Mouse (Mus musculus): ENCODE data around the gene Rpl35a.
A peak's percentile ranks its signal among the peaks of the same experiment; 100 is the strongest.
"Not testable (repeated sequence)": the region's sequence is repeated elsewhere in the genome, so short reads cannot be mapped to it uniquely, and the experiment has no call there.

Gene Rpl35a

DNA sequence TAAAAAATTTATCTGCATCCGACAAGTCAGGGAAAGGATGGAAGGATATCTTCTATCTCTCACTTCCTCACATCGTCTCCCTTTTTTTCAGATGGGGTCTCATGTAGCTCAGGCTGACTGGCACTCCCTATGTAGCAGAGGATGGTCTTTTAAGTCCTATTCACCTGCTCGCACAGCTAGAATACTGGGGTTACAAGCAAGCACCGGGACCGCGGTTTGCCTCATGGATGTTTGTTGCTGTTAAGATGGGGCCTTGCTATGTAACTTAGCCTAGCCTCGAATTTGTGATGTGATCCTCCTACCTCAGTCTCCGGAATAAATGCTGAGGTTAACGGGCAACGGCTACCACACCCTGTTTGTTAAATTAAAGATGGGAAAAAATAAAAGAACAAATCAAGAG, 598 bp upstream of the Rpl35a start:
- no peak for DNase-seq (ENCODE audit: low read depth, low spot score)

DNA sequence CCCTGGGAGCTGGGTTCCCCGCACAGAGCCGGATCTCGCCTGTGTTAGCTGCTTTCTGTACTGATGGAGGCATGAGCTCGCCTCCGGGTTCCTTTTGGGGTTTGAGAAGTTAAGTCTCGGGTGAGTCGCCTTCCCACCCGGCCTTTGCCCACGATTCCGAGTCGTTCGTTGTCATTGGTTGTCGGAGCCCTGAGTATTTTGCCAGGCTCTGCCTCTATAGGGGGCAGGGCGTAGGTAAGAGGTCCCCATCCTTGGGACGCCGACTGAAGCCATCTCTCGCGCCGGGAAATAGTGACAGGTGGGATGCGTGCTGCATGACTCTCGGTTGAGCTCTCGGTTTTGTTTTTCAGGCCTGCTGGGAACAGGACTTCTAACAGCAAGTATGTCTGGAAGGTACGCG, 533 bp downstream of the Rpl35a start:
- peak; percentile 31 for DNase-seq (ENCODE audit: low read depth, low spot score)

DNA sequence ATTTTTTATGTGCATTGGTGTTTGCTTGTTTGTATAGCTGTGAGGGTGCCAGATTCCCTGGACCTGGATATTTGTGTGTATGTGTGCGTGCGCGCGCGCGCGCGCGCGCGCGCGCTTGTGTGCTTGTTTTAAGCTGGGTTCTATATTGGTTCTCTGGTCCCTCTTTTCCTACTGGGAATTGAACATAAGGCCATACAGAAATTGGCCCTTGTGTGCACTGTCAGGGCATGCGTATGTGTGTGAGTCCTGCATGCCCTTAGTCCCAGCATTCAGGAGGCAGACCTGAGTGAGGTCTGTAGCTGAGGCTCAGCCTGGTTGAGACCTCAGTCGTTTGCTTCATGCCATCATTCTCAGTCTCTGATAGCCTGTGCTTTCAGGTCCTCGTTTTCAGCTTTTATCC, 1.8 kb downstream of the Rpl35a start:
- no peak for DNase-seq (ENCODE audit: low read depth, low spot score)

DNA sequence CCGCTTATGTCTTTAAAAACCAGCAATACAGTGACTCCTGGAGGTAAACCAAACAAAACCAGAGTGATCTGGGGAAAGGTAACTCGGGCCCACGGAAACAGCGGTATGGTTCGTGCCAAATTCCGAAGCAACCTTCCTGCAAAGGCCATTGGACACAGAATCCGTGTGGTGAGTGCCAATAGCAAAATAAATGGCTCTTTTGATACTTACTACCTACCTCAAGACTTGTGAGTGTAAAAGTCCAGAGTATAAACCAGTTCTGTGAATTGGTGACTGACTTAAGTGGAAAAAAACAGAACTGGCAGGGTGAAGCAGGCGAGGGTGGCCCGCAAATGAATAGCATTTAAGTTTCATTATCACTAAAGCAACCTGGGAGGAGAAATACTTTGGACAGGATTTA, 2.4 kb downstream of the Rpl35a start:
- DNase-seq (ENCODE audit: low read depth, low spot score), result not testable (repeated sequence)

DNA sequence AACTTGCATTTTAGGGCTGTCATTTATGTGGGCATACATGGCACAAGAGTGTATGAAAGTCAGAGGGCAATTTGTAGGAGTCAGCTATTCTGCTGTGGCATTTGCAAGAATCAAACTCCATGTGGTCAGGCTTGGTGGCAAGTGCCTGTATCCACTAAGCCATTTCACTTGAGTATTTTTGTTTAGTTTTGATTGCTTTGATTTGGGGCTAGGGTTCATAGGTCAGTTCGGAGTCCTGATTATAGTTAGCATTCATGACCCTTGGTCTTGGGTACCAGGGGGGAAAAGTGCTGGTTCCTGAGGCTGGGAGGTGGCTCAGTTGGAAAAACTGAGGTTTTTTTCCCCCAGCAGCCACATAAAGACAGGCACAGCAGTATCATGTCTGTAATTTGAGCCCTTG, 3.2 kb downstream of the Rpl35a start:
- DNase-seq (ENCODE audit: low read depth, low spot score), result no peak

DNA sequence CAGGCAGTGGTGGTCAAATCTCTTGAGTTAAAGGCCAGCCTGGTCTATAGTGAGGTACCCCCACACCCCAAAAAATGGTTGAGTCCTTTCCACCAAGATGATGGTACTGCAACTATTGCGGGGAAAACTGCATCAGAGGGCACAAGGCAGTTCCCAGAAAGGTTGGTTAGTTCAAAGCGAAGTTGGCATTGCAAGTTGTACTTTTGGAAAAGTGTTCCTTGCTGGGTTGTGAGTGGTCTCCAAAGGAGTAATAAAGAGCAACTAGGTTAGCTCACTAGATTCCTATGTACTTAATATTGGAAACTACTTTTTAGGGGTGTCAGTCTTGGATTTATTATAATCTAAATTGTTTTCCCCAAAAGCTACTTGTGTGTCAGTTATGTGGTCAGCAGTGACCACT, 4.7 kb downstream of the Rpl35a start:
- DNase-seq (ENCODE audit: low read depth, low spot score), result no peak

DNA sequence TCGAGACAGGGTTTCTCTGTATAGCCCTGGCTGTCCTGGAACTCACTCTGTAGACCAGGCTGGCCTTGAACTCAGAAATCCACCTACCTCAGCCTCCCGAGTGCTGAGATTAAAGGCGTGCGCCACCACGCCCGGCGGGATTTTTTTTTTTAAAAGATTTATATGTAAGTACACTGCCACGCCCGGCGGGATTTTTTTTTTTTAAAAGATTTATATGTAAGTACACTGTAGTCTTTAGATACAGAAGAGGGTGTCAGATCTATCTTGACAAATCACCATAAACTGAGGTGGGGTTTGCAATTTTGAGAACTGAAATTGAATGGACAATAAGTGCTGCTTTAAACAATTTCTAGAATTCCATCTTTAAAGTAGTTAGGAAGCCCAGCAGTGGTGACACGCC, 5.1 kb downstream of the Rpl35a start:
- DNase-seq (ENCODE audit: low read depth, low spot score), result no peak

DNA sequence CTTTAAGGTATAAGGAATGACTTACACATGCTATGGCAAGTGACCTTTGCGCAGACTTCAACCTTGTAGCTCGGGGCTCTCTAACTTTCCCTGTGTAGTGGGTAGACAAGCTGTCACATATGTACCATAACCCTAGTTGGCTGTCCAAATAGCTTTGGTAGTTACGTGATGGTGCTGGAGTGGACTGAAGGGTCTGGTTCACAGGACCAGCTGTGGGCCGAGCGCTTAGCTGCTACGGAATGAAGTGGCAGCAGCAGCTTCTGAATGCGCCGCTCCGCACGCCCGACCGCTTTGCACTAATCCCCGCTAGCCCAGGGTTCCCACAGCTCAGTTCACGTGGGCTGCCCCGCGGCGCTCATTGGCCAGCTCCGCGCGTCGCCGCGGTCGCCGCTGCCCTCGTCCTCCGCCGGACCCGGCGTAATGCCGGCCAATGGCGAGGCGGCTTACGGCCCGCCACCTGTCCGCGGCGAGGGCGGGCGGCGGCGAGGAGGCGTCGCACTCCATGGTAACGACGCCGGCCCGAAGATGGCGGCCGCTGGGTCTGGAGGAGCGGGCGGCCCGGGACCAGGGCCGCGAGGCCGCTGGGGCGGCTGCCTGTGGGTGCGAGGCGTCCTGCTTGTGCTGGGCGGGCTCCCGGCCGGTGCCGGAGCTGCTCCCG, 5.9 kb downstream of the Rpl35a start, which contains the start of gene Lmln:
Gene Lmln, plus strand, starts transcription at position 498 of the 658 bp plus-strand sequence.
- DNase-seq (ENCODE audit: low read depth, low spot score), result peak; percentile 95

DNA sequence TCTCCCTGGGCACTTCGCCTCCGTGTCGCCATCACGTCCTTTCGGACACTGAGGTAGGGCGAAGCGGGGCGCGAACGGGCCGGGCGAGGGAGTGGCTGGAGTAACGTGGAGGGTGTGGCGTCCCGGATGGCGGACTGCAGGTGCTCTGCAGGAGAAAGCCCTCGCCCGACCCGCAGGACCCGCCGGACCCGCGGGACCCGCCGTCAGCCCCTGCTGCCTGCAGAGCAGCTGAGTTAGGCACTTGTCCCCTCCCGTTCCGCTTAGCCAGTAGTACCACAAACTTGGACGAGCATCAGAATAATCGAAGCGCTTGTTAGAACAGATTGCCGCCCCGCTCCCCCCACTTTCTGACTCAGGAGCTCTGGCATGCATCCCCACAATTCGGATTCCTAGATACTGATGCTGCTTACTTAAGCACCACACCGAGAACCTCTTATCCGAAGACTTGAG, 6.5 kb downstream of the Rpl35a start:
- no peak for DNase-seq (ENCODE audit: low read depth, low spot score)

DNA sequence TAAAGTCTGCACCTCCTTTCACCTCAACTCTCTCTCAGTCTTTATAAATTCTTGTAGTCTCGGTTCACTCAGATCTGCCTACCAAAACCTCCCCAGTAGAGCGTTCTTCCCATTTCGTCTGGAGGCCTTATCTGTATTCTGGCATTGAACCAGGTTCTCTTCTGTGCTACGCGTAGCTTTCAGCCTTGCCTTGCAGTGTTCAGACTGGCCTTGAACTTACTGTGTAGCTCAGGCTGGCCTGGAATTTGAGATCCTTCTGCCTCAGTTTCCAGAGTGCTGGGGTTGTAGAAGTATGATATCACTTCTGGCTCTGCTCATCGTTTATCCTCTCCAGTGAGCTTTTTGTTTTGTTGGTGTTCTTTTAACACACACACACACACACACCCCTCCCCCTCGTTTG, 7.0 kb downstream of the Rpl35a start:
- DNase-seq (ENCODE audit: low read depth, low spot score), result no peak

DNA sequence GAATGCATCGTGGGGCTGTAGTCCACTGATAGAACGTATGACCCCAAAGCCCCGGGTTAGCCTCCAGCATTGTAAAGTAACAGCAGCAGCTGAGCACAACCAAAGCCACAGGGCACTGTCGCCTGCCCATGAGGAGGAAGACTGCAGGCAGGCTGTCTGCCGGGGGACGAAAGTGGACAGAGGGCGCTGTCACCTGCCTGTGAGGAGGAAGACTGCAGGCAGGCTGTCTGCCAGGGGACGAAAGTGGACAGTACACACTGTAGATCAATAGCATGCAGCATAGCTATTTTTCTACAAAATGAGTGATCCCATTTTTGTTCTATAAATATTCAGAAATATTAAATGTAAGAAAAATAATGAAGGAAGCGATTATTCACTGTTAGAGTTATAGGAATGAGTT, 8.4 kb downstream of the Rpl35a start:
- DNase-seq (ENCODE audit: low read depth, low spot score), result no peak

DNA sequence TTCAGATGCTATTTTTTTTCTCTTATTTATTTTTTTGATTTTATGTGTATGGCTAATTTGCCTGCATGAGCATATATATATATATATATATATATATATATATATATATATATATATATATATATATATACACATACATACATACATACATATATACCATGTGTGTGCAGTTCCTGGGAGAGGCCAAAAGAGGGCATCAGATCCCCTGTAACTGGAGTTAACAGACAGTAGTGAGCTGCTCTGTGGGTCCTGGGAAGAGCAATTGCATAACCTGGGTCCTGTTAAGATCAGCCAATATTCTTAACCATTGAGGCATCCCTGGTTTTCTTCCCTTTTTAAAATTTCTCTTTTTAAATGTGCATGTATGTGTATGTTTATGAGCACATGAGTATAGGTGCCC, 14.7 kb downstream of the Rpl35a start:
- DNase-seq (ENCODE audit: low read depth, low spot score), result no peak

DNA sequence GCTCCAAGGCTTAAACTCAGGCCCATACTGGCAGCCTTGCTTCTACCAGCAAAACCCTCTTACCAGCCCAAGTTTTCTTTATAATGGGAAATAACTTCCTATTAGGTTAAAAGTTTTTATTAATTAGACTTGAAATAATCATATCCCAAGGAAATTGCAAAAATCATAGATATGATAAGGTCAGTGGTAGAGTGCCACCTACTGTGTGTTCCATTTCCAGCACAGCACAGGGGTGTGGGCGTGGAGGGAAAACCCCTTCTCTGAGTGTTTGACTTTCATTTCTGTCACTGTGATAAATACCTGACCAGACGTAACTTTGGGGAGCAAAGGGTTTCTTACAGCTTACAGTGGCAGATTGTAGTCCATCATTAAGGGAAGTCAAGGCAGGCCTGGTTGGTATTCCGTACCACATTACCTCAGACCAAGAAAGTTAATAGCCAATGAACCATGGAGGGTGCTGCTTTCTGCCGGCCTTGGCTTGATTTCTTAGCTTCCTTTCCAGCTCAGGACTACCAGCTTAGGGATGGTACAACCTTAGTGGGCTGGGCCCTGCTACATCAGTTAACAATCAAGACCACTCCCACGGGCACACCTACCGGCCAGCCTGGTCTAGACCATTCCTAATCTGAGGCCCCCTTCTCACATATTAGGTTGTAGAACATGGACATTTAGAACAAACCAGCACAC, 16.8 kb downstream of the Rpl35a start:
- no peak for DNase-seq (ENCODE audit: low read depth, low spot score)

DNA sequence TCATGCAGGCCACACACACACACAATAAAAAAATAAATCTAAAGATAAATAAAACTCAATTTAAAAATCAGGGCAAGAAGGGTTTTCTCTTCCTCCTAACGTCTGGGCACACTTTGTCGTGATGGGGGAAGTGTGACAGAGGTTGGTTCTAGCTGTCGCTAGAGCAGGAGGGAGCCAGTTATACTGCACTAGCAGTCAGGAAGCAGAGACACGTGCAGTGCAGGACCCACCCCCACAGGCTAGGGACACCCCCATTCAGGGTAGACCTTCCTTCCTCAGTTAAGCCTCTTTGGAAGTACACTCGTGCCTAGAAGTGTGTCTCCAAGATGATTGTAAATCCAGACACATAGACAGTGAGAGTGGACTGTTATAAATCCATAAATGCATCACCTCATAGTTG, 18.7 kb downstream of the Rpl35a start:
- no peak for DNase-seq (ENCODE audit: low read depth, low spot score)

DNA sequence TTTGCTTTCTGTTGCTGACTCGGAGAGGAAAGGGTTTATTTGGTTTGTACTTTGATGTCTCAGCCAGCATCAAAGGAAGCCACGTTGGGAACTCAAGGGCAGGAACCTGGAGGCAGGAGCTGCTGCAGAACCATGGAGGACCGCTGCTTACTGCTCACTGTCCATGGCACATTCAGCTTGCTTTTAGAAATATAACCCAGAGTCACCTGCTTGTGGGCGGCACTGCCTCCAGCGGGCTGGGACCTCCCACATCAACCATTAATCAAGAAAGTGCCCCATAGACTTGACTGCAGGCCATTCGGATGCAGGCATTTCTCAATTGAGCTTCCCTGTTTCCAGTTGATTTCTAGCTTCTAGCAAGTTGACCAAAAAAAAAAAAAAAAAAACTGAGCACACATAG, 19.8 kb downstream of the Rpl35a start:
- no peak for DNase-seq (ENCODE audit: low read depth, low spot score)

DNA sequence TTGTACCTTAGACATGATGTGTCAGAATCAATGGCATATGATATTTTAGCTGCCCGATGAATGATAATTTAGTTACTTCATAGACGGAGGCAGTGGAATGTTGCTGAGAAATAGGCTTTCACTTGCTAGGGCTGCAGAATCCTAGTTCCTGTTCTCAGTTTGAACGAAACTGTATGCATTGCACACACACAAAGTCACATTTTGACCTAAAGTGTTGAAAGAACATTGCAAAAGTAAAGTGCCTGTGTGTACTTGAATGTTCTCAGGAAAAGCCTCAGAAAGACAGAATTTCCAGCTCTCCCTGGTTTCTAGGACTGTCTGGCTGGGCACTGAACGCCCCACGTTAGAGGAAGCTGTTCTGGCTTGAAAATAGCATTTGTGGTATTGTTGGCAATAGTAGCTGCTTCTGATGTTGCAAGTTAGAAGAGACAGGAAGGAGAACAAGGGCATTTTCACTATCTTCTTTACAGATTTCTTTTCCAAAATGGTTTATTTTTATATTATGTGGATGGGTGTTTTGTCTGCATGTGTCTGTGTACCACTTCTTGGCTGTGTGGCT, 20.9 kb downstream of the Rpl35a start:
- no peak for DNase-seq (ENCODE audit: low read depth, low spot score)

DNA sequence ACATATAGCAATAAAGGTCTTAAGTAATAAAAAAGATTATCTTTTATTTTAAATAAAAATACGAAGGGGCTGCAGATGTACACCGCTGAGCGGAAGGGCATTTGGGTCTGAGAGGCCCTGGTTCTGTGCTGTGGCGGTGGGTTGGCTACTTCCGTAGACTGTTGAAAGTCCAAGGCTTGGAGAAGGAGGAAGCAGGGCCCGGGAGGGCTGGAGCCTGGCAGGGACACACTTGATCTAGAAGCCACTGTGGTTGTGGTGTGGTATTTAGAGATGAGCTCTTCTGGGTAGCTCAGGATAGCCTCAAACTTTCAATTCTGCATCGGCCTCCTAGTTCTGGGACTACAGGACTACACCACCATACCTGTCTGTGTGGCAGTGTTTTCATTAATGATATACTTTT, 23.8 kb downstream of the Rpl35a start:
- DNase-seq (ENCODE audit: low read depth, low spot score), result no peak

DNA sequence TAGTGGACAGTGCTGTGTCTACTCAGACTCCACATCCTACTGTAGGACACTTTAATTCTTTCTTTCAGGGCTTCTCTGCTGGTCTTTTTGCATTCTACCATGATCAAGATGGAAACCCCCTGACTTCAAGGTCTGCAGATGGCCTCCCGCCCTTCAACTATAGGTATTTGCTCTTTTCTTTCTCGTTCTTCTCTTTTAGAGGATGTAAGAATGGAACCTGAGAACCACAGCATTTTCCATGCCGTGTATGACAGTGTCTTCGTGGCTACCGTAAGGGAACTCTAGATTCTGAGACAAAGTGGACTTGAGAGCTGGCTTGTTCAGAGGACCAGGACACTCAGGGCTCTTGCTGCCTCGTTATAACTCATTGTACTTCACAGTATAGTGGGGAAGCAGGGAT, 26.7 kb downstream of the Rpl35a start:
- no peak for DNase-seq (ENCODE audit: low read depth, low spot score)

DNA sequence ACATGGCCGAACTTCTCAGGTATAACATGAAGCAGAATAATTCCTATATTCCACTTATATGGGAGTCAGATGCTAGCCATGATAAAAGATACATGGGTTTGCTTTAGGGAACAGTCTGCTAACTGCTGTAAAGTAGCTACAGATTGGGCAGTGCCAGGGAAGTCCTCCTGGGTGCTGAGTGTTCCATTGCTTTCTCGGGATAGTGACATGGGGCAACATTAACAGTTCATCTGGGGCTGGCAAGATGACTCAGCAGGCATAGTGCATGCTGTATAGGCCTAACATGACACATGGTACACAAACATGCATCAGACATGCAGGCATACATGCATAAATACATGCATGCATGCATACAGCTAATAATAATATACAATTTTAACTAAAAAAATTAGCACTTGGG, 27.7 kb downstream of the Rpl35a start:
- no peak for DNase-seq (ENCODE audit: low read depth, low spot score)

DNA sequence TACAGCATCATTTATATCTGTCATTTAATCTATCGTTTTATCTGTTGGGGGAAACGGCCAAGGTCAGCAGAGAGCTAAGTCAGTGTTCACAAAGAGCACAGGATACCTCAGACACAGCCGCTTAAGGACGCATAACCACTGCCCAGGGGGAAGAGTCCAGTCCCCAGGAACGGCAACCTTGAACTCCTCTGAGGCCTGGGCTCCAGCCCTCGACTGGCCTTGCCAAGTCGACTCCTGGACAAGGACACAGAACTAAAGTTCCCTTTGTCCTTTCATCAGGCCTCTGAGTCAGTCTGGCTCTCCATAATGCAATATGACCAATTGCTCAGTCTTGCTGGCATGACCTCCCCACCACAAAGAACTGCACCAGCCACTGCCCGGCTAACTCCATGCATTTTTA, 29.4 kb downstream of the Rpl35a start:
- no peak for DNase-seq (ENCODE audit: low read depth, low spot score)
